Mouse (Mus musculus): Measurements from ENCODE around the gene Tlr7. TPM values are rescaled to one million over a fixed set of nuclear protein-coding genes. Genes with fewer than 3 reads are reported as not detected.

Gene Tlr7
- polyA plus RNA-seq, 1 experiment from 2014 or later, result 0.16 TPM

- peaks cover 94% of the 10 kb centered on the region for H3K27me3 ChIP-seq (replicated peaks; ENCODE audit: low read depth, poor library complexity, severe bottlenecking)
These were observed 66.3 kb downstream of the Tlr7 start, which contains the start of gene Tlr8 for GRCm38 (mm10) chrX:167264086-167264485. Gene Tlr8, minus strand, starts transcription at chrX:167264329.

GRCm38 (mm10) chrX:167263530-167263929 lies 66.8 kb downstream of the Tlr7 start:
- no peak for DNase-seq (ENCODE audit: low spot score)
- H3K27ac ChIP-seq (replicated peaks), result no peak overlapping the region
- H3K36me3 ChIP-seq (replicated peaks), result no peaks in the 10 kb centered on the region
- no peaks in the 10 kb centered on the region for H3K4me1 ChIP-seq
- H3K27me3 ChIP-seq (replicated peaks; ENCODE audit: low read depth, poor library complexity, severe bottlenecking), result peaks cover 93% of the 10 kb centered on the region
- 82% methylated on average over 4 of the region's 4 CpGs for WGBS
- no peaks in the 10 kb centered on the region for H3K9me3 ChIP-seq
- H3K4me3 ChIP-seq, result no peak overlapping the region

More at GRCm38 (mm10) chrX:167264086-167264485, 66.3 kb downstream of the Tlr7 start, which contains the start of gene Tlr8:
- 78% methylated on average over 4 of the region's 4 CpGs for WGBS
- Histone ChIP-seq H3K4me3 (no peak within 1 kb of the TSS), H3K9me3 (no peaks in the 10 kb centered on the region), H3K27ac (replicated peaks) (no peak within 1 kb of the TSS), H3K36me3 (replicated peaks) (no peaks in the 10 kb centered on the region), H3K4me1 (no peaks in the 10 kb centered on the region)
- no peak for DNase-seq (ENCODE audit: low spot score)

Other genes with a start within 250 kb of the Tlr7 start
- gene Tmsb4x, start 121.2 kb downstream of the Tlr7 start, polyA plus RNA-seq (2016; fragmentation: Nextera tagmentation; extraction: Ambion mirVana), result 2,138 and 2,201 TPM in 2 replicates
- 0.05 TPM in 1 of 2 replicates, not detected in the other for gene Tlr8, start 66.2 kb downstream of the Tlr7 start, polyA plus RNA-seq (2016; fragmentation: Nextera tagmentation; extraction: Ambion mirVana)
- gene Prps2, start 52.2 kb upstream of the Tlr7 start, polyA plus RNA-seq (2016; fragmentation: Nextera tagmentation; extraction: Ambion mirVana), result 22.1 and 23.2 TPM in 2 replicates

Measured in embryonic facial prominence, embryonic 10.5 days (tissue).